Mouse (Mus musculus) G1E (cell line): Measurements from ENCODE around the gene Apbb1ip.

Source experiments
- CTCF ChIP-seq: IDR thresholded peaks from 2 replicates; pipeline ENCODE4 v1.5.1; 2012; ENCODE audit warnings: low read depth, low read length, inconsistent platforms, mixed read lengths
- GATA1 ChIP-seq: IDR thresholded peaks from 2 replicates; pipeline ENCODE4 v1.6.1; 2012; ENCODE audit warnings: borderline replicate concordance, low read length, inconsistent platforms, mixed read lengths
- GATA2 ChIP-seq: IDR thresholded peaks from 2 replicates; pipeline ENCODE4 v1.6.1; 2012; ENCODE audit warnings: low read depth, low read length, inconsistent platforms, borderline replicate concordance
- POLR2AphosphoS5 ChIP-seq: IDR thresholded peaks from 2 replicates; pipeline ENCODE4 v1.6.1; 2012; ENCODE audit warnings: low read depth, low read length, inconsistent platforms; ENCODE audit not compliant: insufficient replicate concordance
- TAL1 ChIP-seq: conservative IDR thresholded peaks from 2 replicates; pipeline ENCODE4 v1.6.1; 2012; ENCODE audit warnings: low read depth, low read length, inconsistent platforms, mixed read lengths

DNA sequence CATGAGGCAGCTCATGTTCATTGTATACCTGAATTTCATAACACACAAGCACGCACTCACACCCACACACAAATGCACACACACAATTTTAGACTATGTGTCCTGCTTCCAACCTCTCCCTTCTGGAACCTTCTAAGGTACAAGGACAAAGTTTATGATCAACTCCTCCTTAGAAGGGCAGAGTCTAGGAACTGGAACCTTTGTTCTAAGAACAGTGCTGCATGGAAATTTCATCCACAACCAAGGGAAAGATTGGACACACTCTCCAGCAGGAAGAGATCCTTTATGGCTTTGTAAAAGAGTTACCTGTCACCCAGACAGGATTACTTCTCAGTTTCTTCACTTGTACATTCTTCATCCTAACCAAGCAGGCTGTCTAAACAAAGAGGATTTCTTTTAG, 99.3 kb downstream of the Apbb1ip start:
- no peak for TF ChIP-seq CTCF
- no peak for TF ChIP-seq TAL1
- no peak for TF ChIP-seq POLR2AphosphoS5
- no peak for TF ChIP-seq GATA1
- TF ChIP-seq GATA2, result no peak
